Mouse (Mus musculus): ENCODE results near the gene Pnpla3. TPM values are rescaled to one million over a fixed set of nuclear protein-coding genes. Genes with fewer than 3 reads are reported as not detected.

Pnpla3 gene
- polyA plus RNA-seq (2021; fragmentation: Nextera tagmentation) = 1.4 TPM in 2 replicates
- long read RNA-seq, experiment 1, partial matches to known transcripts = 0 of 6 reads
- long read RNA-seq, experiment 1, other reads (novel, unspliced or antisense) = 6 of 6 reads
- long read RNA-seq, experiment 2, partial matches to known transcripts = 0 of 5 reads
- long read RNA-seq, experiment 2, other reads (novel, unspliced or antisense) = 5 of 5 reads

GRCm38 (mm10) chr15:84167600-84167999, at the start of gene Pnpla3:
Gene Pnpla3, plus strand, starts transcription at chr15:84167837.

GRCm38 (mm10) chr15:84123075-84123474, 44.6 kb upstream of the Pnpla3 start, which contains the start of gene Pnpla5:
Gene Pnpla5, minus strand, starts transcription at chr15:84123175.

GRCm38 (mm10) chr15:84192058-84192791, 24.6 kb downstream of the Pnpla3 start, which contains the start of gene Samm50:
Gene Samm50, plus strand, starts transcription at chr15:84192241.

GRCm38 (mm10) chr15:84231721-84232561, 64.3 kb downstream of the Pnpla3 start, which contains the start of gene Parvb:
Gene Parvb, plus strand, starts transcription at chr15:84232043.

Other genes with a start within 250 kb of the Pnpla3 start
- 2.1 and 3.7 TPM in 2 replicates for gene Efcab6, start 102.5 kb upstream of the Pnpla3 start, polyA plus RNA-seq (2021; fragmentation: Nextera tagmentation)
- gene Sult4a1, start 62.1 kb upstream of the Pnpla3 start, polyA plus RNA-seq (2021; fragmentation: Nextera tagmentation) = 387 and 489 TPM in 2 replicates
- gene Pnpla5, start 44.7 kb upstream of the Pnpla3 start, polyA plus RNA-seq (2021; fragmentation: Nextera tagmentation) = not detected in 2 replicates
- gene Samm50, start 24.4 kb downstream of the Pnpla3 start, polyA plus RNA-seq (2021; fragmentation: Nextera tagmentation) = 31.1 and 54.5 TPM in 2 replicates
- 1.0 and 1.5 TPM in 2 replicates for gene Parvb, start 64.2 kb downstream of the Pnpla3 start, polyA plus RNA-seq (2021; fragmentation: Nextera tagmentation)
- gene Parvg, start 156.2 kb downstream of the Pnpla3 start, polyA plus RNA-seq (2021; fragmentation: Nextera tagmentation) = 4.2 and 4.4 TPM in 2 replicates

Data from left cerebral cortex, adult 6 months (tissue).